Mouse (Mus musculus) gastrocnemius, postnatal 14 days (tissue): ENCODE results near the gene Tmem79. TPM values are rescaled to one million over a fixed set of nuclear protein-coding genes. Genes with fewer than 3 reads are reported as not detected.
"Not testable (repeated sequence)": the region's sequence is repeated elsewhere in the genome, so short reads cannot be mapped to it uniquely, and the experiment has no call there.

ENCODE experiments used
- DNase-seq: peaks from one replicate; pipeline ENCODE4 v3.0.0; 2021; ENCODE audit warnings: mixed read lengths
- intact Hi-C: fragments of 180-260 bp; cut with DNase I; formaldehyde crosslinking; loops from one replicate; pipeline ENCODE4 v1.15.1; 2025; ENCODE audit warnings: low total_unique reads
- total RNA-seq, 2 experiments: library from RNA; stranded (reverse); gene quantifications; 2 replicates each; pipeline ENCODE4 v1.2.3; 2021

Tmem79 gene
- total RNA-seq, 2 experiments from 2014 or later = 1.8 to 2.1 TPM

DNA sequence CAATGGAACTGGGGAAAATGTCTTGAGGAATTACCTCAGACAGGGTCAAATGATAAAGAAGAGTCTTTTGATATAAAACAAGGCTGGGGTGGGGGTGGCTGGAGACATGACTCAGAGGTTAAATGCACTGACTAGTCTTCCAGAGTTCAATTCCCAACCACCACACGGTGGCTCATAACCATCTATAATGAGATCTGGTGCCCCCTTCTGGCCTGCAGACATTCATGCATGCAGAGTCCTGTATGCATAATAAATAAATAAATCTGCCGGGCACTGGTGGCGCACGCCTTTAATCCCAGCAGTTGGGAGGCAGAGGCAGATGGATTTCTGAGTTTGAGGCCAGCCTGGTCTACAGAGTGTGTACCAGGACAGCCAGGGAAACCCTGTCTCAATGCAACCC is 44.0 kb downstream of the Tmem79 start:
- intact Hi-C loops = no loop called here
- DNase-seq = peak; percentile 8

DNA sequence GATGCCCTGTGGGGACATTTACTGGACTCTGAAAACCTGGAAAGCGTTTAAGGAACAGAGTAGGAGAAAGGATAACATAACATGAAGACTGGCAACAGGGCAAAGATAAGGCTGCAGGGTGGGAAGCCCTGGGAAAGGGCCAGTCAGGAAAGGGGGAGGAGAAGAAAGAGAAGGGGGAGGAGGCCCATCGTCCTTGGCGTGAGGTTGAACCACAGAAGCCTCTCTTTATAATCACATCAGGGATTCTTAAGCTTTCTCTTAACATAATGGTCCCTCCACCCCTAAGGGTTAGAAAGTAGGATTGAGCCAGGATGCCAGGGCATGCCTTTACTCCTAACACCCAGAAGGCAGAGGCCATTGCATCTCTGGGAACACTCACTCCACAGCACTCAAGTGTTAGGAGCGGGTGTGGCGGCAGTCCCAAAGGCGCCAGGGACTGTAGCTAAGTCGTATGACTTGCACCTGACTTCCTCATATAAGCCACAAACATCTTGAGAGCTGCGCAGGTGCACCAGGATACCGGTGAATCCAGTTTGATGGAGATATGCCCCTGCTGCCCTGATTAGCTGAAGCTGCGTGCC is 47.7 kb downstream of the Tmem79 start:
- DNase-seq, intact Hi-C loops: not testable (repeated sequence)

DNA sequence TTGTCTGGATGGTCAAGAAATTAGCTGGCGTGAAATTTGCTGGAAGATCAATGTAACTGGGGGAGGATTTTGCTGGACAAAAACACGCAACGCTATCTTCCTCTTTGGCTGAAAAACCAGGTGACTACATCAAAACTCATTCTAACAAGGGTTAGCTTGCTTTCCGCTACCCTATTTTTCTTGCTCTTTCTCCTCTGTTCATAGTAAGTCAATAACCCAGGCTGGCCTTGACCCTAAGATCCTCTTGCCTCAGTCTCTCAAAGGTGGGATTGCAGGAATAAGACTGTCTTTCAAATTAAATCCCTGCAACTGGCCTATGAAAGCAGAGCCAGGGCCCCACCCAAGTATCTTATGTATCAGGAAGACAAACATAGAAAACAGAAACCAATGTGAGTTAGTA is 48.8 kb downstream of the Tmem79 start, which contains the start of gene Gm38392:
Gm38392 (minus strand) TSS at position 101 of the 400 bp plus-strand sequence.
- no peak for DNase-seq
- intact Hi-C loops = no loop called here

DNA sequence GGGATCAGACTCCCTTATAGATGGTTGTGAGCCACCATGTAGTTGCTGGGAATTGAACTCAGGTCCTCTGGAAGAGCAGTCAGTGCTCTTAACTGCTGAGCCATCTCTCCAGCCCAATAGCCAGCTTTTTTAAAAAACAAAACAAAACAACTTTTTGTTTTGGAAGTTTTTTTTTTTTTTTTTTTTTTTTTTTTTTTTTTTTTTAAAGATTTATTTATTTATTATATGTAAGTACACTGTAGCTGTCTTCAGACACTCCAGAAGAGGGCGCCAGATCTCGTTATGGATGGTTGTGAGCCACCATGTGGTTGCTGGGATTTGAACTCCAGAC is 50.4 kb downstream of the Tmem79 start:
- DNase-seq, intact Hi-C loops: not testable (repeated sequence)

DNA sequence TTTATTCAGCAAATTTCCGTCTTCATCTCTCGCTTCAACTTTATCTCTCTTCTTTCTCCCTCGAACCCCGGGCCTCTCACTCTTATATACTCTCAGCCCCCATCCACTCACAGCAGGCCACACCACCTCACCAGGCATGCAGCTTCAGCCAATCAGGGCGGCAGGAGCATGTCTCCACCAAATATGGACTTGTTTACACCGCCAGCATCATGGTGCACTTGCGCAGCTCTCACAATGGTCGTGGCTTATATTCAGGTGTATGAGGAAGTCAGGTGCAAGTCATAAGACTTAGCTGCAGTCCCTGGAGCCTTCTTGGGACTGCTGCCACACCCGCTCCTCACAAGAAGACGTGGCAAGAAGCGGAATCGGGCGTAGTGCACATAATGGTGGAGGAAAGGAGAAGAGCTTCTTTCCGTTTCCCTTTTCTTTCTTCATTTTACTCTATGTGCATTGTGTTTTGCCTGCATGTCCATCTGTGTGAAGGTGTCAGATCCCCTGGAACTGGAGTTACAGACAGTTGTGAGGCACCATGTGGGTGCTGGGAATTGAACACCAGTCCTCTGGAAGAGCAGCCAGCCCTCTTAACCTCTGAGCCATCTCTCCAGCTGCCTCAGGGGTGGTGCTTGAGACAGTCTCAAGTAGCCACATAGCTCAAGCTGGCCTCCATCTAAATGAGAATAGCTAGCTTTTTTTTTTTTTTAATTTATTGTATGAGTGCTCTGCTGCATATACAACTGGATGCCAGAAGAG is 51.0 kb downstream of the Tmem79 start:
- DNase-seq, intact Hi-C loops: not testable (repeated sequence)

DNA sequence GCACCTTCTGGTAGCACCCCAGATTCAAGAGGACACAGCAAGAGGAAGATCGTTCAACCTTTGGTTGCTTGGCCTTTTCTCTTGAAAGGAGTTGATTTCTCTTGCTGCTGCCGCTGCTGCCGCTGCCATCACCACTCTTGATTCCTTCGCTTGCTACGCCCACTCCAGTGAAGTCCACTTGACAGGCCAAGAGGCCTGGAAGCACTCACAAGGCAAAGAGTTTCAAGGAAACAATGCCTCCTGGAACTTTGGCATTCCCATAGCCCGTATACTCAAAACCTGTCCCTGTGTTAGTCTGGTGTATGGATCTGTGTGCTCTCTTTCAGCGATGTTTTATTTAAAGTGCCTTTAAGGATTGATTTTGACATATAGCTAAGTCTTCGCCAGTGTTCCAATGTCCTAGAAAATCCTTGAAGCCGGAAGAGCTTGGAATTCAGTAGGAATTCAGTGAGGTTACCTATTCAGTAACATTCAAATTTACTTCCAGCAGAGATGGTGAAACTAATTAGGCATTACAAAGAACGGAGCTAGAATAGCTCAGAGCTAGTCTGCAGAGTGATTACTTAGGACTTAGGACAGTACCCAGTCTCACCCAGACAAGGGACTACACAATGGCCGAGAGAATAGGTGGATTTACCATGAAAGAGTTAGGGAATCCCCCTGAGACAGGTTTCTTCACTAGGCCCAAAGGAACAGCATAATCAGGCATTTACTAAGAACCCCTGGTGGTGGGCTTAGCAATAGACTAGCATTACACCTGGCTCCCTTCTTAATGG is 54.6 kb downstream of the Tmem79 start:
- DNase-seq, intact Hi-C loops: not testable (repeated sequence)

DNA sequence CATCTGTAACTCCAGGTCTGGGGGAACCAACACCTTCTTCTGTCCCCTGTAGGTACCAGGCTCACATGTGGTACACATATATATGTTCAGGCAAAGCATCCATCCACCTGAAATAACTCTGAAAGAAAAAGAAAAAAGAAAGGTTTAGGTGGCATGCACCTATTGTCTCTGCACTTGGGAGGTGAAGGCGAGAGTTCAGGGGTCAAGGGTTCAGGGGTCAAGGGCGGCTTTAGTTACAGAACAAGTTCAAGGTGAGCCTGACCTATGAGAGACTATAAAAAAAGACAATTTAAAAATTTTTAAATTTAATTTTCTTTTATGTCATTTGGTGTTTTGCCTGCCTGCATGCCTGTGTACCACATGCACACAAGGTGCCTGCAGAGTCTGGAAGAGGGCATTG is 55.9 kb downstream of the Tmem79 start:
- intact Hi-C loops = no loop called here

More for the DNA sequence above, 55.9 kb downstream of the Tmem79 start:
- DNase-seq = no peak

Other genes with a start within 250 kb of the Tmem79 start
- gene Mef2d, start 193.8 kb downstream of the Tmem79 start, total RNA-seq = 100 to 1,000 TPM; 136 to 137 TPM
- gene Rhbg, start 81.4 kb downstream of the Tmem79 start, total RNA-seq = not detected
- under 1 TPM; 0.35 to 0.44 TPM for gene Gm38392, start 48.9 kb downstream of the Tmem79 start, total RNA-seq
- 1 to 10 TPM; 5.8 to 8.5 TPM for gene Tsacc, start 39.1 kb downstream of the Tmem79 start, total RNA-seq
- 100 to 1,000 TPM; 132 to 151 TPM for gene Cct3, start 39.0 kb downstream of the Tmem79 start, total RNA-seq
- gene Glmp, start 11.1 kb downstream of the Tmem79 start, total RNA-seq = 10 to 100 TPM; 50.4 to 52.3 TPM
- 10 to 100 TPM; 29.2 to 32.4 TPM for gene Smg5, start 112 bp upstream of the Tmem79 start, total RNA-seq
- gene Paqr6, start 28.4 kb upstream of the Tmem79 start, total RNA-seq = 1 to 10 TPM in 1 of 2 experiments, under 1 TPM in 1; 0.22 to 1.5 TPM
- not detected for gene Bglap3, start 36.6 kb upstream of the Tmem79 start, total RNA-seq
- not detected for gene Bglap2, start 42.6 kb upstream of the Tmem79 start, total RNA-seq
- gene Bglap, start 48.3 kb upstream of the Tmem79 start, total RNA-seq = not detected
- gene Pmf1, start 74.2 kb upstream of the Tmem79 start, total RNA-seq = 10 to 100 TPM; 30.1 to 31.9 TPM
- 10 to 100 TPM; 11.4 to 11.9 TPM for gene Slc25a44, start 89.0 kb upstream of the Tmem79 start, total RNA-seq
- 1 to 10 TPM; 2.1 to 2.2 TPM for gene Sema4a, start 125.0 kb upstream of the Tmem79 start, total RNA-seq
- gene Lmna, start 173.8 kb upstream of the Tmem79 start, total RNA-seq = 100 to 1,000 TPM; 125 to 161 TPM
- 1 to 10 TPM in 1 of 2 experiments, under 1 TPM in 1; 0.64 to 1.6 TPM for gene Mex3a, start 196.2 kb upstream of the Tmem79 start, total RNA-seq
- gene Rab25, start 212.2 kb upstream of the Tmem79 start, total RNA-seq = not detected
- 10 to 100 TPM; 78.3 to 80.4 TPM for gene Lamtor2, start 216.9 kb upstream of the Tmem79 start, total RNA-seq
- gene Ubqln4, start 217.6 kb upstream of the Tmem79 start, total RNA-seq = 10 to 100 TPM; 42.0 to 45.5 TPM
- 10 to 100 TPM; 80.7 to 98.2 TPM for gene Ssr2, start 239.7 kb upstream of the Tmem79 start, total RNA-seq